Comparison of ENCODE assay signal across 8 mouse cellular contexts in the genomic region with DNA sequence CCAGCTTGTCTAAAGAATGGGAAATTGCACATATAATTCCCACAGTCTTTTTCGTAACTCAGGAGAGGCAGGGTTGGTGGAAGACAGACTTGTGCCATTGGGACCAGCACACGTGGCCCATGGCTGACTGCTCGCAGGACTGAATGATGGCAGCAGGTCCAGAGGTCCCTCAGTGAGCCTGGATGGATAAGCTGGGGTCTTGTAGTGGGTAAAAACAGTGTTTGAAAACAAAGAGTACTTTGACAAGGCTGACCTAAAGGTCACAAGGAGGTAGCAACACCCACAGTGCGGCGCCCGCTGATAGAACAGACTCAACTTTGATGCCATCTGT. TPM values are rescaled to one million over a fixed set of nuclear protein-coding genes. Genes with fewer than 3 reads are reported as not detected.
DNase-seq lines count a peak whose midpoint lies in the region; ATAC-seq and TF ChIP-seq lines count a peak whose summit lies in the region.

No protein-coding gene starts in this region.

- 0 out of 2 replicates have a peak, but pooled peaks have one; percentile 7 for ATAC-seq in heart, embryonic 11.5 days (replicated peaks; ENCODE audit: insufficient number of reproducible peaks, low FRiP score, low TSS enrichment)
- ATAC-seq in forebrain, embryonic 16.5 days = peak; percentile 11
- no peak; the same call in 1 of the 2 replicates for ATAC-seq in liver, postnatal 0 days
- ATAC-seq in CD4-positive, CD25-positive, alpha-beta regulatory T cell, adult 4 months = no peak

- no peaks in the 10 kb centered on the region for H3K27me3 ChIP-seq in heart, embryonic 11.5 days (ENCODE audit: control insufficient read depth, insufficient read depth, low read length)
- H3K27me3 ChIP-seq in E14TG2a.4 (ENCODE audit: insufficient read depth, low read length) = peaks cover 6% of the 10 kb centered on the region; the same call in 1 of the 2 replicates
- H3K27me3 ChIP-seq in forebrain, embryonic 16.5 days (replicated peaks; ENCODE audit: control insufficient read depth, insufficient read depth, low read length) = no peaks in the 10 kb centered on the region
- no peaks in the 10 kb centered on the region for H3K27me3 ChIP-seq in liver, postnatal 0 days (ENCODE audit: insufficient read depth, low read length)

- no peak for DNase-seq in heart, adult 9 months (ENCODE audit: low spot score in 2 of 2)
- DNase-seq in liver, postnatal 0 days = peak; percentile 10
- DNase-seq in natural killer cell, adult 2 months (ENCODE audit: low spot score in 2 of 2) = no peak
- no peak for DNase-seq in retina, postnatal 1 day

- H3K9me3 ChIP-seq in heart, embryonic 11.5 days (replicated peaks; ENCODE audit: control insufficient read depth, low read length) = no peaks in the 10 kb centered on the region
- H3K9me3 ChIP-seq in E14TG2a.4 (ENCODE audit: low read length) = no peaks in the 10 kb centered on the region
- H3K9me3 ChIP-seq in forebrain, embryonic 16.5 days (ENCODE audit: control insufficient read depth, low read length) = no peaks in the 10 kb centered on the region
- H3K9me3 ChIP-seq in liver, postnatal 0 days (ENCODE audit: low read length) = no peaks in the 10 kb centered on the region

- no peak overlapping the region for H3K27ac ChIP-seq in heart, embryonic 11.5 days (ENCODE audit: low read depth, low read length)
- peak overlapping the region; percentile 66 for H3K27ac ChIP-seq in forebrain, embryonic 16.5 days (ENCODE audit: low read length)
- no peak overlapping the region for H3K27ac ChIP-seq in liver, postnatal 0 days (ENCODE audit: low read depth)

- peaks cover 9% of the 10 kb centered on the region for H3K36me3 ChIP-seq in heart, embryonic 11.5 days (ENCODE audit: control insufficient read depth, insufficient read depth, low read length)
- H3K36me3 ChIP-seq in E14TG2a.4 (ENCODE audit: insufficient read depth, low read length) = peaks cover 21% of the 10 kb centered on the region
- H3K36me3 ChIP-seq in forebrain, embryonic 16.5 days (ENCODE audit: control insufficient read depth, insufficient read depth) = peaks cover 9% of the 10 kb centered on the region; the same call in 1 of the 2 replicates
- H3K36me3 ChIP-seq in liver, postnatal 0 days (replicated peaks; ENCODE audit: insufficient read depth, low read length) = peaks cover 8% of the 10 kb centered on the region

- 81% methylated on average over 6 of the region's 6 CpGs for WGBS in heart, embryonic 11.5 days (ENCODE audit: insufficient replicate concordance)
- WGBS in forebrain, embryonic 16.5 days = 74% methylated on average over 6 of the region's 6 CpGs
- WGBS in liver, postnatal 0 days (ENCODE audit: insufficient replicate concordance) = 81% methylated on average over 6 of the region's 6 CpGs

- peak overlapping the region; percentile 81 for H3K4me2 ChIP-seq in heart, embryonic 11.5 days
- peak overlapping the region; percentile 76 for H3K4me2 ChIP-seq in forebrain, embryonic 16.5 days (ENCODE audit: low read length)
- peak overlapping the region; percentile 87 for H3K4me2 ChIP-seq in liver, postnatal 0 days (ENCODE audit: low read depth, low read length)

- peak overlapping the region; percentile 89 for H3K4me3 ChIP-seq in heart, embryonic 11.5 days (ENCODE audit: low read depth, low read length)
- H3K4me3 ChIP-seq in E14TG2a.4 (replicated peaks; ENCODE audit: low read length) = peak overlapping the region; percentile 94
- peak overlapping the region; percentile 87 for H3K4me3 ChIP-seq in forebrain, embryonic 16.5 days (replicated peaks; ENCODE audit: low read length)
- H3K4me3 ChIP-seq in liver, postnatal 0 days (ENCODE audit: low read depth, low read length) = peak overlapping the region; percentile 81

- peaks cover 15% of the 10 kb centered on the region for H3K4me1 ChIP-seq in heart, embryonic 11.5 days (ENCODE audit: control insufficient read depth, insufficient read depth, low read length)
- peaks cover 22% of the 10 kb centered on the region for H3K4me1 ChIP-seq in E14TG2a.4 (replicated peaks; ENCODE audit: low read depth, low read length)
- peaks cover 16% of the 10 kb centered on the region for H3K4me1 ChIP-seq in forebrain, embryonic 16.5 days (replicated peaks; ENCODE audit: control insufficient read depth, insufficient read depth, low read length)
- peaks cover 22% of the 10 kb centered on the region for H3K4me1 ChIP-seq in liver, postnatal 0 days (ENCODE audit: insufficient read depth)

- peak overlapping the region; percentile 89 for H3K9ac ChIP-seq in heart, embryonic 11.5 days (ENCODE audit: low read depth, low read length)
- peak overlapping the region; percentile 66 for H3K9ac ChIP-seq in forebrain, embryonic 16.5 days (replicated peaks; ENCODE audit: low read depth, low read length)
- peak overlapping the region; percentile 78 for H3K9ac ChIP-seq in liver, postnatal 0 days (replicated peaks)

- no peak for TF ChIP-seq EP300 in liver, postnatal 0 days (IDR thresholded peaks at IDR 0.05; ENCODE audit: low read depth)

- no peak for TF ChIP-seq CTCF in E14TG2a.4 (conservative IDR thresholded peaks at IDR 0.05; ENCODE audit: low read length)
- no peak for TF ChIP-seq CTCF in liver, postnatal 0 days (IDR thresholded peaks at IDR 0.05; ENCODE audit: low read depth)

RNA-seq across cellular contexts. Expression of gene Ciao2b, which starts 0.5 kb away (rescaled TPM):
- 189 and 199 TPM in 2 replicates for polyA plus RNA-seq in heart, embryonic 11.5 days (2014; fragmentation: Nextera tagmentation; extraction: Ambion mirVana)
- 131 and 140 TPM in 2 replicates for polyA plus RNA-seq in forebrain, embryonic 16.5 days (2015; fragmentation: Nextera tagmentation; extraction: Ambion mirVana)
- 32.0 and 34.9 TPM in 2 replicates for polyA plus RNA-seq in liver, postnatal 0 days (2015; fragmentation: Nextera tagmentation; extraction: Ambion mirVana)
- 100 to 1,000 TPM; 113 to 122 TPM for polyA plus RNA-seq in CD4-positive, CD25-positive, alpha-beta regulatory T cell, adult 4 months (2017; shearing (Covaris generic))

RNA-seq across cellular contexts. Expression of gene Rrad, which starts 11.2 kb away (rescaled TPM):
- 300 and 328 TPM in 2 replicates for polyA plus RNA-seq in heart, embryonic 11.5 days (2014; fragmentation: Nextera tagmentation; extraction: Ambion mirVana)
- 2.4 and 4.1 TPM in 2 replicates for polyA plus RNA-seq in forebrain, embryonic 16.5 days (2015; fragmentation: Nextera tagmentation; extraction: Ambion mirVana)
- 0.49 and 0.63 TPM in 2 replicates for polyA plus RNA-seq in liver, postnatal 0 days (2015; fragmentation: Nextera tagmentation; extraction: Ambion mirVana)
- polyA plus RNA-seq in CD4-positive, CD25-positive, alpha-beta regulatory T cell, adult 4 months (2017; shearing (Covaris generic)) = 10 to 100 TPM; 12.1 to 12.8 TPM

RNA-seq across cellular contexts. Expression of gene Cdh16, which starts 18.1 kb away (rescaled TPM):
- polyA plus RNA-seq in heart, embryonic 11.5 days (2014; fragmentation: Nextera tagmentation; extraction: Ambion mirVana) = 14.5 and 16.4 TPM in 2 replicates
- 0.36 TPM in 1 of 2 replicates, not detected in the other for polyA plus RNA-seq in forebrain, embryonic 16.5 days (2015; fragmentation: Nextera tagmentation; extraction: Ambion mirVana)
- polyA plus RNA-seq in liver, postnatal 0 days (2015; fragmentation: Nextera tagmentation; extraction: Ambion mirVana) = 0.06 and 0.44 TPM in 2 replicates
- polyA plus RNA-seq in CD4-positive, CD25-positive, alpha-beta regulatory T cell, adult 4 months (2017; shearing (Covaris generic)) = not detected

RNA-seq across cellular contexts. Expression of gene Pdp2, which starts 51.0 kb away (rescaled TPM):
- 9.5 and 10.2 TPM in 2 replicates for polyA plus RNA-seq in heart, embryonic 11.5 days (2014; fragmentation: Nextera tagmentation; extraction: Ambion mirVana)
- 18.4 TPM in 2 replicates for polyA plus RNA-seq in forebrain, embryonic 16.5 days (2015; fragmentation: Nextera tagmentation; extraction: Ambion mirVana)
- polyA plus RNA-seq in liver, postnatal 0 days (2015; fragmentation: Nextera tagmentation; extraction: Ambion mirVana) = 10.0 and 10.1 TPM in 2 replicates
- polyA plus RNA-seq in CD4-positive, CD25-positive, alpha-beta regulatory T cell, adult 4 months (2017; shearing (Covaris generic)) = 10 to 100 TPM; 21.4 to 28.3 TPM

Comparison
In these comparisons a context has a peak if more than half of its experiments do, and no peak if none do; other contexts are left out.
1. ATAC-seq: peak in heart, embryonic 11.5 days (single experiment) and forebrain, embryonic 16.5 days (single experiment); none in liver, postnatal 0 days (single experiment) and CD4-positive, CD25-positive, alpha-beta regulatory T cell, adult 4 months (single experiment).
2. RNA of gene Rrad, which starts 11.2 kb away (polyA plus RNA-seq): 300 to 328 TPM in heart, embryonic 11.5 days; 12.1 to 12.8 TPM in CD4-positive, CD25-positive, alpha-beta regulatory T cell, adult 4 months, 2.4 to 4.1 TPM in forebrain, embryonic 16.5 days and 0.49 to 0.63 TPM in liver, postnatal 0 days; every median in the first group is over 10 times any median in the second.
3. RNA of gene Cdh16, which starts 18.1 kb away (polyA plus RNA-seq): 14.5 to 16.4 TPM in heart, embryonic 11.5 days; 0.36 TPM in forebrain, embryonic 16.5 days, 0.06 to 0.44 TPM in liver, postnatal 0 days and not detected in CD4-positive, CD25-positive, alpha-beta regulatory T cell, adult 4 months; every median in the first group is over 10 times any median in the second.
4. Peak in every context shown above with its lines, with median percentiles within 50 percentile points of each other: H3K4me2 ChIP-seq, H3K4me3 ChIP-seq and H3K9ac ChIP-seq.